Mouse (Mus musculus): ENCODE data around the gene Hsf5.

Gene Hsf5

DNA sequence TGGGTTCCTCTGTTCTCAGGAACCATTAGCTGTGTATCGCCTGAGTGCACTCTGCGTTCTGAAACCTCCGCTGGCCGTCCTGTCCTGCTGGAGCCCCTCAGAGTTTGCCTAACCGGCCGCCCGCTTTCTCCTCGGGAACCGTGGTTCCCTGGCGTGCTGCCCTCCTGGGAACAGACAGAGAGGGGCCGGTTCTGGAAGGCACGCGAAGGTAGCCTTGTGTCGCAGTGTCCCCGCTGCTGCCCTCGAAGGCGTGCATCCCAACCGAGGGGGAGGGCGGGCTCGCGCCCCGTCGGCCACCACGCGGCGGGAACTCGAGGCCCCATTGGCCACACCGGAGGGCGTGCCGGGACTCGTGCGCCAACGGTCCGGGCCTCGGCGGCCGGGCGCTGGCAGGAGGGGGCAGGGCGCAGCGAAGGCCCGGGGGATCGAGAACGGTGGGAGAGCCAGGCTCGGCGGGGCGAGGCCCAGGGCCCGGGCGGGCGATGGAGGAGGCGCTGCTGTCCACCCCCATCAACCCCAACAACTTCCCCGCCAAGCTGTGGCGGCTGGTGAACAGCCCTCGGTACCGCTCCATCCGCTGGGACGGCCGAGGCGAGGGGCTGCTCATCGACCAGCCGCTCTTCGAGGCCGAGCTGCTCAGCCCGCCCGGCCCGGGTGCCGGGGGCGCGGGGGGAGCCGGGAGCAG lies at the start of gene Hsf5:
Gene Hsf5, plus strand, starts transcription at position 375 of the 685 bp plus-strand sequence.
- DNase-seq, result no peak

DNA sequence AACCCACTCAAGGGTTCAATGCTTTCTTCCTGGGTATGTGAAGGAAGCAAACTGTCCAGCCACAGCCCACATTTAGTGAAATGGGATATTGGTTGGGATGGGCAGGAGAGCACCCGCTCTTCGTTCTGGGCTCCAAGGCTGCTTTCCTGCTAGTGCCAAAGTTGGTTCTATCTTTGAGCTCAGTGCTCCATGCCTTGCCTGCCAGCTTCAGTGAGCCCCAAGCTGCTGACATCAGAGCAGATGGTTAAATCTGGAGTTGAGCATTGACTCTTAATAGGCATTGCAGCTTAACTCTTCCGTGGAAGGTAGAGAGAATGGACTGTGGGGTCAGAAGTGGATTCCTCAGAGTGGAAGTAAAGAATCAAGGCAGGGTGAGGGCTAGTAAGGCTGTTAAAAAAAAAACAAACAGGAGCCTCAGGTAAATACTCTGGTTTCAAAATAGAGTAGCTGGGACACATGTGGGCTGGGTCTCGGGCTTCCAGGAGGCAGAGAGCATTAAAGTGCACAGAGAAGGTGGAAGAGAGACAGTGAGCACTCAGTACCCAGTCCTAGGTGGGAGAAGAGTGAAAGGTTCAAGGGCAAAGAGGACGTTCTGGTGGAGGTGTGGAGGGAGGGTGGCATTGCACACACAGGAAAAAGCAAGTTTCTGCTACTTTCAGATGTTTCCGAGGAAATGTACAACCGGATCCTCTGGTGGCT lies 48.6 kb upstream of the Hsf5 start, which contains the start of gene Sept4:
Gene Sept4, plus strand, starts transcription at position 649 of the 699 bp plus-strand sequence.
- no peak for DNase-seq

DNA sequence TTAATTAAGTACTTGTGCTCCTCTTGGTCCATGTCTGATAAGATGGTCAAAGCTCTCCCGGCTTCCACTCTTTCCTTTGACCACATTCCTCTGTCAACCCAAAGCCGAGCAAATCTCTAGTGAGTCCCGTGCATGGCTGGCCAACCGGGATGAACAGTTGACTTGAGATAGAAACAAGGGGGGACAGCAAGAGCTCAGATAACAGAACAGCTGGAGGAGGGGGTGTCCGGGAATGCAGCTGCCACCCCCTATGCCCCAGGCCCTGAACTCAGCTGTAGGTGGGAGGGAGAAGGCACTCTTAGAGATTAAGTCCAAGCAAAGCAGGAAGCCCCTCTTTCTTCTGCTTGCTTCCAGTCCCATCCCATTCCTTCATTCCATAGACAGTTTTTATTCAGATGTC lies 46.2 kb upstream of the Hsf5 start:
- no peak for DNase-seq

DNA sequence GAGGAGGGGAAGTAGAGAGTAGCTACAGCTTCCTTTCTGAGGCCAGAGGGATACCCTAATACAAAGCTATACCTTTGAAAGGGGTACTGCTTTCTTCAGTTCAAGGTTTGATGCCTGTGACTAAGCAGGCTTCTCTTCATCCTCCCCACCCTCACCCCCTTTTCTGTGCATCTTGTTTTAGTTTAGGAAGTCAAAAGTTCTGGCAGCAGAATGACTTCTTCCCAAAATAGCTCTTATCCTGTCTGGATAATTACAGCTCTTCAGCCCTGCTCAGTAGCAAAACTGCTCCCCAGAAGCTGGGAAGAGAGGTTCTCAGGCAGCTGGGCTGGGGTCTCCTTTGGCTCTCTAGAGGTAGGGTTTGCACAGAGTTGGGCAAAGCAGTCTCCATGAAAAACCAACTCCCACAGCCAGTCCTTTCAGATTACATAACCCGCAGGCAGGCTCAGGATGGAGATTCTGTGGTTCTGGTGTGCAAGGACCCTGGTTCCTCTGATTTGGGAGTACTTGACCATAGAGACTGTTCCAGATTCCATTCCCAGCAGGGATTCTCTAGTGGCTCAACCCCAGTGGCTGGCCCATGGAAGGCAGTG lies 45.5 kb upstream of the Hsf5 start:
- DNase-seq, result no peak

DNA sequence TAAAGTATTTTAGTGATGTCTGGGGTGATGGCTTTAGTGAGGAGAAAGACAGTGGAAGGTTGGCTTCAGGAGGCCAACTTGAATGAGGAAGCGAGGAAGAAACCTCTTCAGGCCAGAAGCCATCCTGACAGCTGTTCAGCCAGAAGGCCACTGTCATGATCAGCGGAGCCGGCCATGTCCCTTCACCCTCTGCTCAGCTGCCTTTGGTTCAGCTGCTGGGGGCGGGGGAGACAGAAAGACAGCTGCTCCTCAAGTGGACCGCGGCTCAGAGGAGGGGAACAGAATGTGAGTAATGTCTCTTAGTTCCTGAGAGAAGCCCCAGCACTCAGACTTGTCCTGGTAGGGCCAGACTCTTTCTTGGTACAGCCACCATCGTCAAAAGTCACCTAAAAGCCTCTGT lies 43.2 kb upstream of the Hsf5 start:
- DNase-seq, result no peak

DNA sequence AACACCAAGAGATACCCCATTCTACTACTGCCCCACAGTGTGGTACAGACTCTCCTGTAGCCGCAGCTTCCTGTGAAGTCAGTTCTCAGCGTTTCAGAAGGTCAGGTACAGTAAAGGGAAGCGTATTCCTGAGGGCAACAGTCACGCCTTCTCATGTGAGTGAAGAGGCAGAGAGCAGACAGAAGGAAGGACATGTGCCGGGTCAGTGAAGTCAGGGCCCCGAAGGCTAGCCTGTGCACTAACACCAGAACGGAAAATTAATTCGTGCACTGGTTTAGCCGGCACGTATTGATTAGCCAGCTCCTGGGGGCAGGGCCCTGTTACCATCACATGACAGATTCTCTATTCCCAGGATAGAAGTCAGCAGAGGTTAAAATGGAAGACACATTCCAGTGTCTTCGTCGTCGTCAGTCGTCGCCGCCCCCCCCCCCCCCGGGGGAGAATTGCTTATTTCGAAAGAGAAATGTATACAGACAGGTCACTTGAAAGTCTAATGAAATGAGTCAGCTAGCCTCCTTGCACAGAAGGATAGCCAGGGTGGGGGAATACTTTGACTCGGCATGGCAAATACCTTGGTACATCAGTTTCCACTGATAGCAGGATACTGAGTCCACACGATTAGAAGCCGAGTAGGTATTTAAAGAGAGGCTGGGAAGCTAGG lies 42.3 kb upstream of the Hsf5 start:
- no peak for DNase-seq

DNA sequence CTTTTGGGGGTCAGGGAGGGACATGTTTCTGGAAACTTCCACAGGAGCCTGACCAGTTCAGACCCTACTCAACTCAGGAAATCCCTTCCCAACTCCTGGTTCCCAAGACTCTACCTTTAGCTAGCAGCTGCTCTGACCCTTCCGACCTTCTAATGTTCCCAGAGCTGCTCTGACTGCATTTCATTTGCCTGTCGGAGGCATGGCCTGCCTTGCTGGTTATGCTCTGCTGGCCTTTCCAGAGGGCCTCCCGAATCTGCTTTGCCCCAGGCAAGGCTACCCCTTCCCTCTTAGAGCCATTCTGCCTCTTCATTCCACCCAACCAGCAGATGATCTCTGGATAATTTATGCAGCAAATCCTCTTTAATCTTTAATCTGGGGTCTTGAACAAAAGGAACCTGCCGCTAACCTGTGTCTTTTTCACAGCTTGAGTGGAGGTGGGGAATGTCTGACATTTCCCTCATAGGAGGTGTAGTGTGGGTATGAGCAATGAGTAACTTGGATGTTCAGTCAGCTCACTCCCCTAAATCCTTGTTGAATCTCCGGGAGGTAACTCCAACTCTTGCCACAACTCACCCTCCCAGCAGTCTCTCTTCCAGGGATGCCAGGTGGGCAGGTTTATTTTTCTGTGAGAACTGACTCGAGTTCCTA lies 39.2 kb upstream of the Hsf5 start:
- DNase-seq, result no peak

DNA sequence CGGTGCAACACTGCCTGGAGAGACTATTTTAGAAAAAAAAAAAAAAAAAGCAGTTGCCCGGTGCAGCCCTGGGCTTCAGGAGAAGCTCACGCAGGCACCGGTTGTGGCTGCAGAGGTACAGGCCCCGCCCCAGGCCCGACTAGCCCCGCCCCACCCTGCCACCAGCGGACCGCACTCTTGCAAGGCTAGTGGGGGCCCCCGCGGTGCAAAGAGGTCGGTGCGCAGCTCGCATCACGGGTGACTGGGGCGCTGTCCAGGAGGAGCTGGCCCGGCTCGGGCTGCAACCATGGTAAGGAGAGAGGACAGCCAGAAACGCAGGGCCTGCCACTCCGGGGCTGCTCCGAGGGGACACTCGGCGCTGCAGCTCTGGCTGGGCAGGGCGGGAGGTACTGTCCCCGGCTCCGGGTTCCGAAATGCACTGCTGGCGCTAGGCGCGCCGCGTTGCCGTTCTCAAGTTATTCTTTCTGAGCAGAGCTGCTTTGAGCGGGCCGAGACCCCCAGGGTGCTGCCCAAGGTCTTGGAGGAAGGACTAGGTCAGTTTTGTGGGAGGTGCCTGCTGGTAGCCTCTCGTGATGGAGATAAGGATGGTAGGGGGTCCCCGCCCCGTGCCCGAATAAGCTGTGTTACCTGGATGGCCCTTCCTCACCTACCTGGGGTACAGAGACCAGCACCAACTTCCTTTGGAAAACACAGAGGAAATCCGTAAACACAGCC lies 38.6 kb upstream of the Hsf5 start:
- peak; percentile 76 for DNase-seq

DNA sequence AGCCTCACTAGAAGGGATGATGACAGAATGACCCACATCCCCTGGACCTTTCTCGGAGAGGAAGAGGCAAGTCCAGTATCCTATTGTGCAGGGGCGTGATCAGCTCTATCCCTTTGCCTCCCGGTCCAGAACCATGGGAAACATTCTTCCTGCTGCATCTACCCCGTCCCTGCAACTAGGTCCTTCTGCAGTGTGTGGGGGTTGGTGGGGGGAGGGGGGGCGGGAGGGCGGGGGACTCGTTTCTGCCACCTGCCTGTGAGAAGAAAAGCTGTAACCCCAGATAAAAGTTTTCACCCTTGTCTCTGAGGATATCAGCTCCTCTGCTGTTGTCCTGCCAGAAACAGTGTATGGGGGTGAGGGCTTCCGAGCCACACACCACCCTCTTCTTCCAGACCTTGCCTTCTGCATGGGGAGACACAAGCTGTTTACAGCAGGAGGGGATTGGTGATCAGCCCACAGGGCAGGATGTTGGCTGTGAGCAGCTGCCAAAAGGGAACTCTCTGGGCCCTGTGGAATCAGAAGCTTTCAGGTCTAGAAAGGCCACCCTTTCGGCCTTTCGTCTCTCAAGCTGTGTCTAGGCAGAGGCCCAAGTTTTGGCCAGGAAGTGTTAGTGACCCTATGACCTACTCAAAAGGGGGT lies 37.9 kb upstream of the Hsf5 start:
- DNase-seq, result peak; percentile 14

DNA sequence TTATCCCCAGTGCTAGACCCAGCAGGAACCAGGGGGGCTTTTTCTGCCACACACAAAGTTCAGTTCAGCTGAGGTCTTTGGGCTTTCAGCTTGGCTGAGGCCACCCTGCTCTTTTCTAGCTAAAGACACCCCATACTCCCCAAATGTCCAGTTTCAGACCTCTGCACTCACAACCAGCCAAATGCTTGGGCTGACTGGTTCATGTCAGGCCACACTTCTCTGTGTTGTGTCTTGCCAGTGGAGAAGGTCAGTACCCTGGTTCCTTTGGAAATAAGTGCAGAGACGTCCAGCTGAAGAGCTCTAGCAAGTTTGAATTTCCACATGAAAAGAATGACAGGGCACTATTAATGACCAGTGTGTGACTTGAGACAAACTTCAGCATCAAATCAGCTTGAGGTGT lies 37.3 kb upstream of the Hsf5 start:
- DNase-seq, result no peak

DNA sequence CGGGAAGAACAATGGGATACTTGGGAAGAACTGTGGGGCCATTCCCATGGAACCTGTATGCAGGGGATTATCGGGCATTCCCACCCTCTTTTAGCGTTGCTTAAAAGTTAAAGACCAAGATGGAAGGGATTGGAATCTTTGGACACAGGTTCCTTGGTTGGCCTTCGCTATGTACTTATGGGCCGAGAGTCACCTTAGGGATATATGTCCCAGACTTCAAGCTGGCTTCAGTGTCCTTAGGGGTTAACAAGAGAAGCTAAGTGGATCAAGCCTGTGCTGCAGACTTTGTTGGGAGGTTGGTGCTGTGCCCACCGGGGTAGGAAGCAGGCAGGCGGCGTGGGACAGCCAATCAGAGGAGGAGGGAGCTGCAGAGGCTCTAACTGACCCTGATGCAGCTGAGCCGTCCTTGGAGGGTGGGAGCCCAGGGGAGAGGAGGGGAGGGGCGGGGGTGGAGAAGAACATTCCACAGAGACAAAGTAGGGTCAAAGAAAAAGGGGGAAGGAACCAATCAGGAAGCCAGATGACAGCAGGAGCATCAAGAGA lies 36.4 kb upstream of the Hsf5 start:
- no peak for DNase-seq

DNA sequence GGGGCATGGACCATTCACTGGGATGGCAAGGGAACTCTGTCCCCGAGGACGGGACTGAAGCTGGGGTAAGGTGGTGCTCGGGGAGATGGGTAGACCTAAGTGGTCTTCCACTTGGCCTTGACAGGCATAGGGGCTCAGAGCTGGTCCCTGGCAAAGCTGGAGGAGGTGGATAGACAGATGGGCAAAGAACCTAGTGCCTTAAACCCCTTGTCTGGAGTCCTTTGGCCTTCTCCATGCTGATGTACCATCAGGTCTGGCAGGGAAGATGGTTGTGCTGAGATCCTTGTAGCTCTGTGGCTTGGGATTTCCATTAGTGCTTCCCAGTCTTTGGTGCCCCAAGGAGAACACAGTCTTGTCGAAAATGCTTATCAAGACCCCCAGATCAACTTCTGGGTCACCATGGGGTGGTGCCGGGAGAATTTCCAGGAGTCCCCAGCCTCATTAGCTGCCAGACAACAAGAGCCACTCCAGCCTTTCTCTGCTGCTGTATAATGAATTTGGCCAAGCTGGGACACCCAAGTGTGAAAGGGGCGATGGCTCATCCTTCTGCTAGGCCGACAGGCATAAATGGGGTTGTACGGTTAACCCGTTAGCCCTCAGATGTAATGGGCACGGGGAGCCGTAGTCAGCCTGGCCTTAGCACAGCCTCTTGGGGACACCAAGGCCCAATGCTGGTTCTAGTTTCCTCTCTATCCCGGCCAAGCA lies 35.7 kb upstream of the Hsf5 start:
- no peak for DNase-seq

DNA sequence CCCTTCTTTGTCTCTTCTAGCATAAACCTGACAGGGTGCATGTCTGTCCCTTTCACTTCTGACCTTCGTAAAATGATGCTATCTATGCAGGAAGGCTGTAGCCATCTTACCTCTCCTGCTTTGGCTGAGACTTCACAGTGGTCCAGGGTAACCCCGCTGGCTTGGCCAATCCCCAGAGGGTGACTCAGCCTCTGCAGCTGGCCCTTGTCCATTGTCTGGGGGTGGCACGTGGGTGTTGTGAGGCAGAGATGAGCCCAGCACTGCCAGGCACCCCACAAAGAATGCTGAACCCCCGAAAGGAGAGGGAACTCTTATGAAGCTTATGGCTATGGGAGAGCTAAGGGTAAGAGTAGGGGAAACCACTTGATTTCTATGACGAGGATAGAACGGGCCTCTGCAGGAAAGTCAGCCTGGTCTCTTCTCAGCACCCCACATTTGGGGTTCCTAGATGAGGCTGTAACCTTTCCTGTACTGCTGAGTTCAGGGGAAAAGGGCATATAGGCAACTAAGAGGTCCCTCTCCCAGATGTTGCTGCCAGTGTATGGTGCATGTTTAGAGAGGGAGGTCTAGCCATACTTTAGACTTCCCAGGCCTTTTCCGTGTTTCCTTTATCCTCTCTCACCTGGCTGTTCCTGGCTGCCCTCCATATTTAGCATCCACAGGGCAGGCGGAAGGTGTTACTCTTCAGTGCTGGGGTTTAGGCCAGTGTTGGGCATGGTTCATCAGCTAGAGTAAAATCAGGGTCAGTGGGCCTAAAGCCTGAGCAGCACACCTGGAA lies 34.8 kb upstream of the Hsf5 start:
- no peak for DNase-seq

DNA sequence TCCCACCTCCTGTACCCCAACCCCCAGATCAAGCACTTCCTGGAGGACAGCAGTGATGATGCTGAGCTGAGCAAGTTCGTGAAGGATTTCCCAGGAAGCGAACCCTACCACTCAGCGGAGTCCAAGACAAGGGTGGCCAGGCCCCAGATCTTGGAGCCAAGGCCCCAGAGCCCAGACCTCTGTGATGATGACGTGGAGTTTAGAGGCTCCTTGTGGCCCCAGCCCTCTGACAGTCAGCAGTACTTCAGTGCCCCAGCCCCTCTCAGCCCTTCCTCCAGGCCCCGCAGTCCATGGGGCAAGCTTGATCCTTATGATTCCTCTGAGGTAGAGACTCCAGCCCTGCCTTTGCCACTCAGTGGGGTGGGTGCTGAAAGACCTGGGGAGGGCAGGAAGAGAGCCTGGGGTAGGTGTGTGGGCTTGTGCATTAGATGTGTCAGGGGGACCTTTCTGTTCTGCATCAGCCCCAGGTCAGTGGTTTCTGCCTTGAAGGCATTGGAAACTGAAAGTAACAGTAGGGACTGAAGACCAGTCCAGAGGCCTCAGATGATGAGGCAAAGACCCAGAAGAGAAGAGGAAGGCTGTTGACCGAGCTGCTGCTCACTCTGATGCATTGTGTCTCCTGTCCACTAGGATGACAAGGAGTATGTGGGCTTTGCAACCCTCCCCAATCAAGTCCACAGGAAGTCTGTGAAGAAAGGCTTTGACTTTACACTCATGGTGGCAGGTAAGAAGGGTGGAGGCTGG lies 33.5 kb upstream of the Hsf5 start:
- DNase-seq, result no peak

DNA sequence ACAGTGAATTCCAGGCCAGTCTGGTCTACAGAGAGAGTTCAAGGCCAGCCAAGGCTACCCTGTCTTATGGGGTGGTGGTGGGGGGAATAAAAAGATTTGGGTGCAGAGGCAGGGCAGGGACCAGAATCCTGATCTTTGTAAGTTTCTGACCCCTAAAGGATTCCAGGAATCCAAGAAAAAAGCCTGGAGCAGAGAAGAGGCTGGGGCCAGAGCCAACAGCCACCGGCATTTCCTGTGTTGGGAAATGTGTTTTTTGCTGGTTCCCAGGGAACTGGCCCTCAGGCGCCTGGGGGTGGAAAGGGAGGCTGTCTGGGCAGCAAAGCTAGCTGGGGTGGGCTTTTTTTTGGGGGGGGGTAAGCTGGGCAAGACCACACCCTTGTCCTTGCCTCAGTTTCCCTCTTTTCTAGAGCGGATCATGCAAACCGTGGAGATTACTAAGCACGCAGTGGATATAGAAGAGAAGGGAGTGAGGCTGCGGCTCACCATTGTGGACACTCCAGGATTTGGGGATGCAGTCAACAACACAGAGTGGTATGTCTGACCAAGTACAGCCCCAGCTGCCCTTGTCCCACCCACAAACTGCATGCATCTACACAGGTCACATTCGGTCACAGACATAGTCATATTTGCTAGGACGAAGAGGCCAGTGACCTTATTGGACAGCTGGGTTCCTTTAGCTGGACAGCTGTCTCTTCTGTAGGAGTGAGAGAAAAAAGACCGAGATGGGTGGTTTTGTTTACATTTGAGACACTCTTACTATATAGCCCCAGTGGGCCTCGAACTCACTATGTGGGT lies 32.1 kb upstream of the Hsf5 start:
- DNase-seq, result no peak

DNA sequence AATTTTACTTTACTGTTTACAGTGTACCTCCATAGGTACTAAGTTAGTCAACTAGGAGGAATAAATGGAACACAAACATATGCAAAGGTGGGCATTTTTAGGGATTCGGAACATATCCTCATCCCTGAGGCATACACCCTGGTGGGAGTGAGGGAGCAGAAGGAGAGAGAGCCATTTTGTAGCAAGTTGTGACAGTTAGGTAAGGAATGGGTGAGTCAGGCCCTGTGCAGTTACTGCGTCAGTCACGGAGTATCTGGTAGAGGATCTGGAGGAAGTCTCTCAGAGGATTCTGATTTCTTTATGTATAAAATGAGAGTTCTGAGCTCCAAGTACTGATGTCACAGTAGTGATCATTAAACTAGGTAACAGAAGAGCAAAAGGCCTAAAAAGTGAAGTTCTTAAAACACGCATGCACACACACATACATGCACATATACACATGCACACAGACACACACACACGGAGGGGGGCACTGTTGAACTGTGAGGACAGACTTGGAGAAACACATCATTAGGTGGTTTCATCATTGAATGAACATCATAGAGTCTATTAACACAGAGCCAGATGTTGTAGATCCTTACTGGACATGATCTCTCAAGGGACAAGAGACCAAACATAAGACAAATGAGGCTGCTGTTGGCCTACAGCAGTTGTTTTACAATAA lies 29.6 kb upstream of the Hsf5 start:
- no peak for DNase-seq

DNA sequence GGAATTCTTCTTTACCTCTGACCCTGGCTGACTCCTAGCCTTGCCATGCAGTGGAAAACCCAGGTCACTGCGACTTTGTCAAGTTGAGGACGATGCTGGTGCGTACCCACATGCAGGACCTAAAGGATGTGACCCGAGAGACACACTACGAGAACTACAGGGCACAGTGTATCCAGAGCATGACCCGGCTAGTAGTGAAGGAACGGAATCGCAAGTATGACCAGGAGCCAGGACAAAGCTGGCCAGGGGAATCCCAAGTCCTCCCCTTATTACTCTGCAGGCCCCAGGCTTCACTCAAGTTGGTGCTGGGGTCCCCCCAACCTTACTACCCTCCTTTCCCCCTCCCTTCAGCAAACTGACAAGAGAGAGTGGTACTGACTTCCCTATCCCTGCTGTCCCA lies 27.4 kb upstream of the Hsf5 start:
- no peak for DNase-seq

All from thymus, postnatal 14 days (tissue).